Mouse (Mus musculus) forebrain, postnatal 0 days (tissue): Measurements from ENCODE around the gene Cep164. TPM values are rescaled to one million over a fixed set of nuclear protein-coding genes. Genes with fewer than 3 reads are reported as not detected.

Source experiments
- ATAC-seq: fragments of 200-750 bp; cut with Nextera tagmentation; 2 replicates; pipeline ENCODE4 v1.8.0; 2017; ENCODE audit warnings: mild to moderate bottlenecking, moderate library complexity
- DNase-seq: peaks from one replicate; pipeline ENCODE4 v3.0.0-alpha.2; 2015
- H3K27ac ChIP-seq: fragments of 300-500 bp; sonication (generic); 2 replicates; pipeline ENCODE4 v1.5.1; 2014; ENCODE audit warnings: low read depth, mild to moderate bottlenecking, antibody characterized with exemption, low read length, moderate library complexity, mixed read lengths
- H3K27me3 ChIP-seq: fragments of 300-500 bp; sonication (generic); 2 replicates; pipeline ENCODE4 v1.6.1; 2014; ENCODE audit warnings: mild to moderate bottlenecking, low read length, mixed read lengths; ENCODE audit not compliant: insufficient read depth
- H3K36me3 ChIP-seq: fragments of 300-500 bp; sonication (generic); 2 replicates; pipeline ENCODE4 v1.6.1; 2014; ENCODE audit warnings: mild to moderate bottlenecking, moderate library complexity; ENCODE audit not compliant: insufficient read depth
- H3K4me1 ChIP-seq: fragments of 300-500 bp; sonication (generic); 2 replicates; pipeline ENCODE4 v1.6.1; 2014; ENCODE audit warnings: antibody characterized with exemption; ENCODE audit not compliant: insufficient read depth
- H3K4me2 ChIP-seq: fragments of 300-500 bp; sonication (generic); 2 replicates; pipeline ENCODE4 v1.6.1; 2014; ENCODE audit warnings: low read depth, mild to moderate bottlenecking, moderate library complexity
- H3K4me3 ChIP-seq: fragments of 300-500 bp; sonication (generic); 2 replicates; pipeline ENCODE4 v1.5.1; 2014; ENCODE audit warnings: low read depth, low read length, mixed read lengths
- H3K9ac ChIP-seq: fragments of 300-500 bp; sonication (generic); 2 replicates; pipeline ENCODE4 v1.6.1; 2014; ENCODE audit warnings: mild to moderate bottlenecking
- H3K9me3 ChIP-seq: fragments of 300-500 bp; sonication (generic); 2 replicates; pipeline ENCODE4 v1.6.1; 2016; ENCODE audit warnings: low read length
- CTCF ChIP-seq: sonication (generic); IDR thresholded peaks from 2 replicates; pipeline ENCODE4 v1.5.1; 2016; ENCODE audit warnings: antibody characterized with exemption, control low read depth, low read depth
- WGBS: fragments of 180-500 bp; shearing (Covaris S2); extraction: QIAGEN DNeasy Blood & Tissue Kit; methylation state at CpG from one replicate; pipeline ENCODE4 v1.1.7; 2014; 5-methylcytosine and 5-hydroxymethylcytosine counted together
- polyA plus RNA-seq: library from polyadenylated mRNA; unstranded; fragments of >200 nt; fragmentation: Nextera tagmentation; extraction: Ambion mirVana; gene quantifications from 2 replicates; pipeline ENCODE4 v1.2.1, GENCODE M21; 2015
- total RNA-seq: library from RNA; depleted of rRNA; stranded (reverse); fragments of >200 nt; gene quantifications from 2 replicates; pipeline ENCODE4 v1.2.3, GENCODE M21; 2014; rRNA removed

The Cep164 gene
- total RNA-seq (16.3 and 22.0 TPM in 2 replicates), polyA plus RNA-seq (7.3 and 10.4 TPM in 2 replicates)

- H3K4me1 ChIP-seq = peaks cover 6% of the 10 kb centered on the region; the same call in 1 of the 2 replicates
- no peaks in the 10 kb centered on the region for H3K27me3 ChIP-seq
- no peak for TF ChIP-seq CTCF
- H3K9me3 ChIP-seq = no peaks in the 10 kb centered on the region
- whole genome bisulfite sequencing = 2% methylated on average over 31 of the region's 31 CpGs
- H3K27ac ChIP-seq = peak within 1 kb of the TSS; percentile 74
- H3K9ac ChIP-seq = peak within 1 kb of the TSS; percentile 68
- peak within 1 kb of the TSS; percentile 86 for H3K4me2 ChIP-seq
- H3K36me3 ChIP-seq = 0 out of 2 replicates have a peak, but pooled peaks cover 3% of the 10 kb centered on the region
- peak; percentile 97 for ATAC-seq
- peak within 1 kb of the TSS; percentile 73 for H3K4me3 ChIP-seq
- DNase-seq = peak; percentile 92
Measured at GRCm38 (mm10) chr9:45828291-45828963, at the start of gene Cep164. Cep164 (minus strand) TSS chr9:45828691.

GRCm38 (mm10) chr9:45877928-45878327 is 49.4 kb upstream of the Cep164 start:
- peaks cover 53% of the 10 kb centered on the region for H3K36me3 ChIP-seq
- H3K4me3 ChIP-seq = no peak overlapping the region
- no peak for TF ChIP-seq CTCF
- no peaks in the 10 kb centered on the region for H3K4me1 ChIP-seq
- H3K27ac ChIP-seq = no peak overlapping the region
- no peak for ATAC-seq
- H3K27me3 ChIP-seq = no peaks in the 10 kb centered on the region
- no peak overlapping the region for H3K4me2 ChIP-seq
- H3K9me3 ChIP-seq = no peaks in the 10 kb centered on the region
- WGBS = 75% methylated on average over 2 of the region's 2 CpGs
- H3K9ac ChIP-seq = no peak overlapping the region
- DNase-seq = peak; percentile 24

DNA sequence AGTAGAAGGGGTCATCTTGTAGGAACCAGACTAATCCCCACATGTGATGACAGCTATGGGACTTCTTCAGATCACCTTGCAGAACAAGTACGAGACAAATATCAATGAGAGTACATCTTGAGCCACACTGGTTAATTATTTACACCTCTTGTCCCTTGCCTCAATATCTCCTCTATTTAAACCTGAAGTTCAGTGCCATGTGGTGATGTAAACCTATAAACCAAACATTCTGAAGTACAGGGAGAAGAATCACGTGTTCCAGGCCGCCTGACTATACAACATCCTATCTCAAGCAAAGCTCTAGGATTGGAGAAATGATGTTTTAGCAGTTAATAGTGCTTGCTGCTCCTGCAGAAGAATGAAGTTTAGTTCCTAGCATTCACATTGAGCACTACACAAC is 41.8 kb upstream of the Cep164 start:
- no peaks in the 10 kb centered on the region for H3K27me3 ChIP-seq
- no peak overlapping the region for H3K4me2 ChIP-seq
- no peaks in the 10 kb centered on the region for H3K9me3 ChIP-seq
- no peak overlapping the region for H3K9ac ChIP-seq
- WGBS = 94% methylated on average over 3 of the region's 3 CpGs
- H3K4me3 ChIP-seq = no peak overlapping the region
- no peak for DNase-seq
- no peak for TF ChIP-seq CTCF
- no peak for ATAC-seq
- H3K4me1 ChIP-seq = no peaks in the 10 kb centered on the region
- H3K36me3 ChIP-seq = peaks cover 69% of the 10 kb centered on the region
- H3K27ac ChIP-seq = no peak overlapping the region

GRCm38 (mm10) chr9:45869181-45869580 is 40.7 kb upstream of the Cep164 start:
- H3K27me3 ChIP-seq = no peaks in the 10 kb centered on the region
- ATAC-seq = no peak
- no peak for DNase-seq
- 93% methylated on average over 3 of the region's 3 CpGs for WGBS
- no peak overlapping the region for H3K27ac ChIP-seq
- no peaks in the 10 kb centered on the region for H3K9me3 ChIP-seq
- peaks cover 70% of the 10 kb centered on the region for H3K36me3 ChIP-seq
- H3K9ac ChIP-seq = no peak overlapping the region
- H3K4me3 ChIP-seq = no peak overlapping the region
- TF ChIP-seq CTCF = no peak
- no peak overlapping the region for H3K4me2 ChIP-seq
- H3K4me1 ChIP-seq = no peaks in the 10 kb centered on the region

GRCm38 (mm10) chr9:45861813-45862212 is 33.3 kb upstream of the Cep164 start:
- Histone ChIP-seq H3K9me3 (no peaks in the 10 kb centered on the region), H3K9ac (no peak overlapping the region), H3K4me1 (no peaks in the 10 kb centered on the region), H3K4me3 (no peak overlapping the region), H3K27ac (no peak overlapping the region), H3K4me2 (no peak overlapping the region), H3K27me3 (no peaks in the 10 kb centered on the region), H3K36me3 (peaks cover 83% of the 10 kb centered on the region)
- 95% methylated on average over 7 of the region's 7 CpGs for WGBS
- no peak for TF ChIP-seq CTCF
- ATAC-seq (no peak), DNase-seq (no peak)

GRCm38 (mm10) chr9:45859364-45859763 is 30.9 kb upstream of the Cep164 start:
- peaks cover 85% of the 10 kb centered on the region for H3K36me3 ChIP-seq
- DNase-seq (no peak), ATAC-seq (no peak)
- H3K4me1 ChIP-seq = no peaks in the 10 kb centered on the region
- H3K4me3 ChIP-seq = no peak overlapping the region
- no peak overlapping the region for H3K9ac ChIP-seq
- H3K27ac ChIP-seq = no peak overlapping the region
- H3K27me3 ChIP-seq = no peaks in the 10 kb centered on the region
- no peak for TF ChIP-seq CTCF
- H3K4me2 ChIP-seq = no peak overlapping the region
- WGBS = 95% methylated on average over 10 of the region's 10 CpGs
- no peaks in the 10 kb centered on the region for H3K9me3 ChIP-seq

GRCm38 (mm10) chr9:45854136-45854535 is 25.6 kb upstream of the Cep164 start:
- no peaks in the 10 kb centered on the region for H3K9me3 ChIP-seq
- H3K27ac ChIP-seq = no peak overlapping the region
- H3K27me3 ChIP-seq = no peaks in the 10 kb centered on the region
- ATAC-seq (no peak), DNase-seq (no peak)
- H3K9ac ChIP-seq = no peak overlapping the region
- no peak overlapping the region for H3K4me2 ChIP-seq
- H3K4me1 ChIP-seq = no peaks in the 10 kb centered on the region
- no peak overlapping the region for H3K4me3 ChIP-seq
- peaks cover 54% of the 10 kb centered on the region for H3K36me3 ChIP-seq
- 90% methylated on average over 1 of the region's 1 CpGs for WGBS
- no peak for TF ChIP-seq CTCF
